Mouse (Mus musculus): Measurements from ENCODE around the gene Jmjd8. TPM values are rescaled to one million over a fixed set of nuclear protein-coding genes. Genes with fewer than 3 reads are reported as not detected.

The Jmjd8 gene
- polyA plus RNA-seq, 1 experiment from 2014 or later: 72.8 TPM

DNA sequence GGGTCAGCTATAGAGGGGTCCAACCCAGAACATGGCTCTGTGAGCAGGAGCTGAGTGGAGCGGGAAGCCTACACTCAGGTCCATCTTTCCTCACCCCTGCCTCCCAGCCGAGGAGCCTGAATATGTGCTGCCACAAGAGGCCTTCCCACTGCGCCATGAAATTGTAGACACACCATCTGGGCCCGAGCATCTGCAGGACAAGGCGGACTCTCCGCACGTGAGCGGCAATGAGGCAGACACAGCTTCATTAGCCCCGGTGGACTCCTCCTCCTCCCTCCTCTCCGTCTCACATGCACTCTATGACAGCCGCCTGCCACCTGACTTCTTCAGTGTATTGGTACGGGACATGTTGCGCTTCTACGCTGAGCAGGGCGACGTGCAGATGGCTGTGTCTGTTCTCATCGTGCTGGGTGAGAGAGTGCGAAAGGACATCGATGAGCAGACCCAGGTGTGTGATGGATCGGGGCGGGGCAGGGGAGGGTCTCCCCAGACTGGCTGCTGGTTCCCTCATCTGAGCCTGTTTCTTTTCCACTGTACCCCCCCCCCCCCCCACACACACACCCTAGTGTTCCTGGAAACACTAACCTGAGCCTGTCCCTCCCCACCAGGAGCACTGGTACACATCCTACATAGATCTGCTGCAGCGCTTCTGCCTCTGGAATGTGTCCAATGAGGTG is 983 bp upstream of the Jmjd8 start:
- 92% methylated on average over 22 of the region's 22 CpGs for WGBS
- H3K27me3 ChIP-seq: no peaks in the 10 kb centered on the region
- H3K9ac ChIP-seq (replicated peaks): no peak overlapping the region; the same call in none of the 2 replicates
- peak overlapping the region; percentile 53; the same call in 1 of the 2 replicates for H3K4me3 ChIP-seq (replicated peaks)
- ATAC-seq: no peak
- peaks cover 82% of the 10 kb centered on the region for H3K4me1 ChIP-seq (replicated peaks)
- peak overlapping the region; percentile 95; the same call in 1 of the 2 replicates for H3K4me2 ChIP-seq (replicated peaks)
- no peaks in the 10 kb centered on the region for H3K9me3 ChIP-seq
- no peak overlapping the region for H3K27ac ChIP-seq
- H3K36me3 ChIP-seq: peaks cover 51% of the 10 kb centered on the region

DNA sequence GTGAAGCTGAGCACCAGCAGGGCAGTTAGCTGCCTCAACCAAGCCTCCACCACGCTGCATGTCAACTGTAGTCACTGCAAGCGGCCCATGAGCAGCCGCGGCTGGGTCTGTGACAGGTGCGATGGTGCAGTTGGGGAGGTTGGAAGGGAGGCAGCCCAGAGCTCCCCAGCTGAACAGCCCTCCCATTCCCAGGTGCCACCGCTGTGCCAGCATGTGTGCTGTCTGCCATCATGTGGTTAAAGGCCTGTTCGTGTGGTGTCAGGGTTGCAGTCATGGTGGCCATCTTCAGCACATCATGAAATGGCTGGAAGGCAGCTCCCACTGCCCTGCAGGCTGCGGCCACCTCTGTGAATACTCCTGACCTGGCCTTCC is 458 bp upstream of the Jmjd8 start:
- 87% methylated on average over 8 of the region's 8 CpGs for WGBS
- Histone ChIP-seq H3K9me3 (no peaks in the 10 kb centered on the region), H3K27me3 (no peaks in the 10 kb centered on the region), H3K4me1 (replicated peaks) (peaks cover 79% of the 10 kb centered on the region), H3K27ac (peak overlapping the region; percentile 92), H3K4me2 (replicated peaks) (peak overlapping the region; percentile 95), H3K4me3 (replicated peaks) (peak overlapping the region; percentile 53), H3K9ac (replicated peaks) (peak overlapping the region; percentile 81), H3K36me3 (peaks cover 51% of the 10 kb centered on the region)
- no peak for ATAC-seq

DNA sequence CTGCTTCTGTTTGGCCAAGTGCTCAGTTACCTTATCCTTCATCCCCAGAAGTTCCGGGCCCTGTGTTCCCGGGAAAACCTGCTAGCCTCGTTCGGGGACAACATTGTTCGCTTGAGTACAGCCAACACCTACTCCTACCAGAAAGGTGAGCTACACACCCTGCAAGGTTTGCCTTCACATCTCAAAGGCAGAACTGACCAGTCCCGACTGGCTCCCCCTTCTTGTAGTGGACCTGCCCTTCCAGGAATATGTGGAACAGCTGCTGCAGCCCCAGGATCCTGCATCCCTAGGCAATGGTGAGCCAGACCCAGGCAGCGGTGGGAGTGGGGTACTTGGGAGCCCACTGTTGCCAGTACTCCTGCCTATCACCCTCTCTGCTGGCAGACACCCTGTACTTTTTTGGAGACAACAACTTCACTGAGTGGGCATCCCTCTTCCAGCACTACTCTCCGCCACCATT is 921 bp downstream of the Jmjd8 start:
- Histone ChIP-seq H3K9ac (replicated peaks) (peak overlapping the region; percentile 81), H3K9me3 (no peaks in the 10 kb centered on the region), H3K4me1 (replicated peaks) (peaks cover 82% of the 10 kb centered on the region), H3K4me3 (replicated peaks) (peak overlapping the region; percentile 53), H3K4me2 (replicated peaks) (peak overlapping the region; percentile 95), H3K27me3 (no peaks in the 10 kb centered on the region), H3K36me3 (peaks cover 51% of the 10 kb centered on the region), H3K27ac (peak overlapping the region; percentile 92)
- no peak for ATAC-seq
- 47% methylated on average over 8 of the region's 8 CpGs for WGBS

DNA sequence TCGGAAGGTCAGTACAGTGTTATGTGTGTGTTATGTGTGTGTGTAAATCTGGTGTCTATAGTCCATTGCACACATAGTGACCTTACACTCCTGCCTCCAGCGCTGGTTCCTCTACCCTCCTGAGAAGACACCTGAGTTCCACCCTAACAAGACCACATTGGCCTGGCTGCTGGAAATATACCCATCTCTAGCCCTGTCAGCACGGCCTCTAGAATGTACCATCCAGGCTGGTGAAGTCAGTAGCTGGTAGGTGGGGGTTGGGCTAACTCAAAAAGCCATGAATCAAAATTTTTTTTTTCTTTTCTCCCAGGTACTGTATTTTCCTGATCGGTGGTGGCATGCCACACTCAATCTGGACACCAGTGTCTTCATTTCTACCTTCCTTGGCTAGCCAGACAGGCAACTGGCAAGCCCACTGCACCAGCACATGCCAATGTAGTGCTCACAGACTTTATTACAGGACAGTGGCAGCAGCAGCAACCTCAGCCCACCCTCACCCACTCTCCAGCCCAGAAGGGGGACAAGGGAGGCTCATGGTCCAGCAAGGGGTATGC is 1.6 kb downstream of the Jmjd8 start:
- WGBS: 88% methylated on average over 4 of the region's 4 CpGs
- peak overlapping the region; percentile 53 for H3K4me3 ChIP-seq (replicated peaks)
- no peak overlapping the region for H3K9ac ChIP-seq (replicated peaks)
- no peaks in the 10 kb centered on the region for H3K9me3 ChIP-seq
- H3K4me1 ChIP-seq (replicated peaks): peaks cover 82% of the 10 kb centered on the region
- H3K27me3 ChIP-seq: no peaks in the 10 kb centered on the region
- peaks cover 58% of the 10 kb centered on the region for H3K36me3 ChIP-seq
- peak overlapping the region; percentile 98 for H3K4me2 ChIP-seq (replicated peaks)
- ATAC-seq: no peak
- H3K27ac ChIP-seq: no peak overlapping the region

DNA sequence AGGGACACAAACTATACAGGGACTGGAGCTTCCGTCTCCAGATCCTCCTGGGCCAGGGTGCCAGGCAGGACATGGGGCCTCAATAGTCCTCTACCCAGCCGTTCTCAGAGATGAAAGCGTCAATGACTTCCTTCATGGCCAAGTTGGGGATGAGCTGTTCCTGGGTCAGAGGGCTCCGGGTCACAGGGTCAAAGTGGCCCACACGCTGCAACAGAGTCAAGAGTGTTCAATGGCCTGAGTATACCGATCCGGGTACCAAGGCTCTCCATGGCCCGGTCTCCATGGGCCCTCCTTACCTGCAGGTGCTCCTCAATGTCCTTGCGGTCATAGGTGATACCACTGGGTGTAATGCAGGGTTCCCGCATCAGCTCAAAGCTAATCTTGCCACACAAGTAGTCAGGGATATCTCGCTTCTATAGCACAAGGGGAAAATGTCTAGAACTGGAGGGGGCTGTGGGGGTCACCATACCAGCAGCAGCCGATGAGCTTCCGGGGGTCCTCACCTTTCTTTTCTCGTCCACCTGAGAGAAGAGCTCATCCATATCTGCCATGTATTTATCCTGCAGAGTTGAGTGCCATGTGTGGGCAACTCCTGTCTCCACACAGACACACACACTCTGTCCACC is 2.3 kb downstream of the Jmjd8 start:
- peak overlapping the region; percentile 91; the same call in 1 of the 2 replicates for H3K9ac ChIP-seq (replicated peaks)
- no peak for ATAC-seq
- H3K27me3 ChIP-seq: no peaks in the 10 kb centered on the region
- H3K4me3 ChIP-seq (replicated peaks): peak overlapping the region; percentile 53
- 87% methylated on average over 14 of the region's 14 CpGs for WGBS
- H3K4me2 ChIP-seq (replicated peaks): peak overlapping the region; percentile 98
- H3K36me3 ChIP-seq: peaks cover 55% of the 10 kb centered on the region
- H3K27ac ChIP-seq: no peak overlapping the region
- no peaks in the 10 kb centered on the region for H3K9me3 ChIP-seq
- H3K4me1 ChIP-seq (replicated peaks): peaks cover 83% of the 10 kb centered on the region

DNA sequence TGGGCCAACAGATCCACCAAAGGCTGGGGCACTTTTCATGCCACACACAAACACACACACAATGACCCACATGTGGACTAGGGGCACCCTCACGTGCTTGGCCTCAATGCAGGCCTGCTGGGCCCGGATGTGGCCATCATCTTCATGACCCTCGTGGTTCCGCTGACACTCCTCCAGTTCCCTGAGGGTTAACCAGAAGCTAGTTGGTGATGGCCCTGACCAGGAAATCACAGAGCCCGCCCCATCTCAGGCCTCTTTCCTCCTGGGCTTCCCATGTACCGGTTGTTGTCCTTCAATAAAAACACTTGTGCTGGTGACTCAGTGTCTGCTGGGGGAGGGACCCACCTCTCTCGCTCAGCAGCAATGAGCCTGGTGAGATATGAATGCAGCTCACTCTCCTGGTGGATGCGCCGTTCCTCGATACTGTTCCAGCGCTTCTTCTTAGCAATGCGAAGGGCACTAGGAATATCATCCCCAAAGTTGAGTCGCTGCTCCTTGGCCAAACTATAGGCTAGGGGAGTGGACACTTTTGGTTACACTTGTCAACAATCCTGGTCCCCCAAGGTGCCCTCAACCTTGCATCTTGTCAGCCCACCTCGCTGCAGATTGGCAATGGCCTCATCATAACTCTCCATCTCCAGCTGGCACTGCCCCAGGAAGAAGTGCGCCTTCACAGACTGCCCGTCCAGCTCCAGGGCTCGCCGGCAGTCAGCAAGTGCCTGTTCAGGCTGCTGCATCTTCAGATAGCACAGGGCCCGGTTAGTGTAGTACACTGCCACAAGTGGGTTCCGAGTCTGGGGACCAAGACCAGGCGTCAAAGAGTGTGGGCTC is 3.0 kb downstream of the Jmjd8 start:
- Histone ChIP-seq H3K27ac (peak overlapping the region; percentile 95; the same call in 1 of the 2 replicates), H3K36me3 (peaks cover 48% of the 10 kb centered on the region), H3K4me3 (replicated peaks) (peak overlapping the region; percentile 88), H3K9me3 (no peaks in the 10 kb centered on the region), H3K4me1 (replicated peaks) (peaks cover 83% of the 10 kb centered on the region), H3K4me2 (replicated peaks) (peak overlapping the region; percentile 98), H3K27me3 (no peaks in the 10 kb centered on the region), H3K9ac (replicated peaks) (peak overlapping the region; percentile 91)
- ATAC-seq: no peak
- 65% methylated on average over 21 of the region's 21 CpGs for WGBS

DNA sequence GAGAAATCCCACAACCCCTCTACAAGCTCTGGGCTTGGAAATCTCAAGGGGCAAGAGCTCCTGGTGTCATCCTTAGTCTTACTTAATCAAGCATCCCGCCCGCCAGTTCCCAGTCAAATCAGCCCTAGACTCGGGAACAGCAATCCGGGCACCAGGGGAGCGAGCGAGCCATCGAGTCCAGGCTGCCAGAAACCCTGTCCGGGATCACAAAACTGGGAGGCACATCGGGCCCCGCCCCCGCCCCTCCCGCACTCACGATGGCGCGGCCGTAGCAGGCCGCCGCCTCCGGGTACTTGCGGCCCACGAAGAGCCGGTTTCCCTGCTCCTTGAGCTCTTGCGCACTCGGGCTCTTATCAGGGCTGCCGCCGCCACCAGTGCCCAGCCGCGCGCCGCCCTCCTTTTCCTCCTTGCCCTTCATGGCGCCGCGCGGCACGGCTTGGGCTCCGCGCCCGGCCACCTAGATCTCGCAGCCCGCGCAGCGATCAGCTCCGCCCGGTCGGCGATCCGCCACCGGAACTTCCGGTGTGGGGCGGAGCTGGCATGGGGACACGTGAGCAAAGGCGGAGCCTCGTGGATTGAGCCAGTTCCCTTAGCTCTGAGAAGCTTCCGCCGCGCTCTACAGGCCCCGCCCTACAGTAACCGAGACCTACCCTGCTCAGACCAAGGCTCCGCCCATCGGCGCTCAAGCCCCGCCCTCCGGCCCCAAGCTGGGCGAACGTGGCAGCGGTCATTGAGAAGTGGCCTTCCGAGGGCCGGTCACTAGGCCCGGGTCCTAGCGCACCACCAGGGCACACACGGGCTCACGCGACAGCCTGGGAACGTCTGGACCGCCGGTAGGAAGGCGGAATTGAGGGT is 4.0 kb downstream of the Jmjd8 start:
- H3K27ac ChIP-seq: peak overlapping the region; percentile 95
- no peaks in the 10 kb centered on the region for H3K27me3 ChIP-seq
- peaks cover 83% of the 10 kb centered on the region for H3K4me1 ChIP-seq (replicated peaks)
- ATAC-seq: peak; percentile 89
- H3K9ac ChIP-seq (replicated peaks): peak overlapping the region; percentile 91
- WGBS: under 1% methylated on average over 73 of the region's 77 CpGs
- peak overlapping the region; percentile 88 for H3K4me3 ChIP-seq (replicated peaks)
- H3K36me3 ChIP-seq: peaks cover 38% of the 10 kb centered on the region
- peak overlapping the region; percentile 98 for H3K4me2 ChIP-seq (replicated peaks)
- H3K9me3 ChIP-seq: no peaks in the 10 kb centered on the region

DNA sequence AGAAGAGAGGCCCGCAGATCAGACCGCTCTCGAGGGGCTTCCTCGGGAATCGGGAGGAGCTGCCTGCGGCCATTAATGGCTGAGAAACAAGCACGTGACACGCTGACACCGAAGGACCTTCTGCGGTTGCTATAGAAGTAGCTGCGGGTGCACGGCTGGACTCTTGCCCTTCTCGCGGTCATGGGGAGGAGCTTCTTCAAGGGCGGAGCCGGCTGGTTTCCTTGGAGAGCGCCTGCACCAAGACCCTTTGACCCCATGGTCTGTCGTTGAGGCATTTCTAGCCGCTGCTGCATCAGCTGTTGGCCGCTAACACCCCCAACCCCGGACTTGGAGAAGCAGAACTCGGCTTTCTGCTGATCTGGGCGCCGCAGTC is 4.6 kb downstream of the Jmjd8 start, which contains the start of gene Stub1:
Stub1 (minus strand) TSS at position 114 of the 373 bp plus-strand sequence.
- Histone ChIP-seq H3K9ac (replicated peaks) (peak within 1 kb of the TSS; percentile 91), H3K4me2 (replicated peaks) (peak within 1 kb of the TSS; percentile 98), H3K4me3 (replicated peaks) (peak within 1 kb of the TSS; percentile 88), H3K27me3 (no peaks in the 10 kb centered on the region), H3K4me1 (replicated peaks) (peaks cover 83% of the 10 kb centered on the region), H3K36me3 (peaks cover 38% of the 10 kb centered on the region), H3K9me3 (no peaks in the 10 kb centered on the region), H3K27ac (peak within 1 kb of the TSS; percentile 95)
- no peak for ATAC-seq
- under 1% methylated on average over 24 of the region's 24 CpGs for WGBS

DNA sequence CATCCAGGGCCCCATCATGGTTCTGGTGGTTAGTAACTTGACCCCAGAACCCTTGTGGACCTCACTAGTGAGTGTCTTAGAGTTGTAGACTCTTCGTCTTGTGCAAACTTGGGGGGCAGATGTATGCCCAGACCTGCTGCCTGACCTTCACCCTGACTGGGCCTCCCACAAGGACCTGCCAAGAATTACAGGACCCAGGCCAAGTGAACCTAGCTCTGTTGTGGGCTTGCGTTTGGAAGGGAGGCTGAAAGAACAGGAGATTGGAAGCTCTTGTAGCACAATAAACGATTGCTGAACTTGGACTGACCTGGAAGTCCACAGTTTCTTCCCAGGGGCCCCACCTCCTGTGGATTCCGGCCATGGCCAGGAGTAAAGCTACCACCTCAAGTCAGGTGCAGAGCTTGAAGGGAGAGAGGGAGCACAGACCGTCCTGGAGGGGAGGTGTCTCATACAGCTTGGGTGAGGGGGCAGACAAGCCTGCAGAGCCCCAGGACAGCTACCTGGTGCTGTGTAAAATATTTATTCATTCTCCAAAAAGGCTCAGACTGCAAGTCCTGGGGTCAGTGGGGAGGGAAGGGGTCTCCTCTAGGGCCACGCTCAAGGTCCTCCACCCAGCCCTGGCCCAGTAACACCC is 5.4 kb downstream of the Jmjd8 start:
- H3K9ac ChIP-seq (replicated peaks): peak overlapping the region; percentile 91
- 57% methylated on average over 6 of the region's 6 CpGs for whole genome bisulfite sequencing
- peaks cover 82% of the 10 kb centered on the region for H3K4me1 ChIP-seq (replicated peaks)
- peak overlapping the region; percentile 88 for H3K4me3 ChIP-seq (replicated peaks)
- H3K4me2 ChIP-seq (replicated peaks): peak overlapping the region; percentile 98
- no peaks in the 10 kb centered on the region for H3K9me3 ChIP-seq
- ATAC-seq: no peak
- no peaks in the 10 kb centered on the region for H3K27me3 ChIP-seq
- H3K27ac ChIP-seq: peak overlapping the region; percentile 95
- H3K36me3 ChIP-seq: peaks cover 42% of the 10 kb centered on the region

DNA sequence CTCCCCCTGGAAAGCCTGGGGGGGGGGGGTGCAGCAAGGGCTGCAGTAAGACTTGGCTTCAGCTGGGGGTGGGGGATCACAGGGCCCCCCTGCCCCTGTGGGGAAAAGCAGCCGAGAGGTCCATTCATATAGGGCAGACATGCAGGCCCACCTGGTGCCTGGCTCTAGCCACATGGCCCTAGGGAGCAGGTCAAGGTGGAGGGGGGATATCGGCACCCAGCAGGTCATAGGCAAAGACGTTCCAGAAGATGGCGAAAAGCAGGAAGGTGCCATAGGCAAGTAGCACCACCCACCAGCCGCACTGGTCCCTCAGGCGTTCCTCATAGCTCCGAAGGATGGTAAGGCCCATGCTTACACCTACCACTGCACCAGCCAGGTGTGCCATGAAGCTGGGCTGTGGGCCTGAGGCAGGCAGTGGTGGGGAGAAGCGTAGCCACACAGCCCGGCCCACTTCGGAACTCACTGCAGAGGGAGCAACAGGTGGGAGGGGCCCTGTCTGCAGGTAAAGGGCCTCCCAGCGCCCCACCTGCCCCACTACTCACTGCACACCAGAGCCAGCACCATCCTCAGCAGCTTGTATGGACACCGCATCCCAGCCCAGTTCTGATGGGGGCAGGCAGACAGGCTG is 6.0 kb downstream of the Jmjd8 start:
- no peak for ATAC-seq
- no peaks in the 10 kb centered on the region for H3K9me3 ChIP-seq
- 89% methylated on average over 12 of the region's 12 CpGs for WGBS
- H3K27ac ChIP-seq: peak overlapping the region; percentile 95; the same call in 1 of the 2 replicates
- peaks cover 46% of the 10 kb centered on the region for H3K36me3 ChIP-seq
- H3K9ac ChIP-seq (replicated peaks): peak overlapping the region; percentile 91
- peaks cover 77% of the 10 kb centered on the region for H3K4me1 ChIP-seq (replicated peaks)
- no peaks in the 10 kb centered on the region for H3K27me3 ChIP-seq
- peak overlapping the region; percentile 98 for H3K4me2 ChIP-seq (replicated peaks)
- H3K4me3 ChIP-seq (replicated peaks): peak overlapping the region; percentile 88
